Mouse (Mus musculus): ENCODE results near the gene Zkscan16. TPM values are rescaled to one million over a fixed set of nuclear protein-coding genes. Genes with fewer than 3 reads are reported as not detected.

The Zkscan16 gene
- total RNA-seq (2021) = not detected
- long read RNA-seq, experiment 1 = 0 reads
- long read RNA-seq, experiment 2 = 0 reads

DNA sequence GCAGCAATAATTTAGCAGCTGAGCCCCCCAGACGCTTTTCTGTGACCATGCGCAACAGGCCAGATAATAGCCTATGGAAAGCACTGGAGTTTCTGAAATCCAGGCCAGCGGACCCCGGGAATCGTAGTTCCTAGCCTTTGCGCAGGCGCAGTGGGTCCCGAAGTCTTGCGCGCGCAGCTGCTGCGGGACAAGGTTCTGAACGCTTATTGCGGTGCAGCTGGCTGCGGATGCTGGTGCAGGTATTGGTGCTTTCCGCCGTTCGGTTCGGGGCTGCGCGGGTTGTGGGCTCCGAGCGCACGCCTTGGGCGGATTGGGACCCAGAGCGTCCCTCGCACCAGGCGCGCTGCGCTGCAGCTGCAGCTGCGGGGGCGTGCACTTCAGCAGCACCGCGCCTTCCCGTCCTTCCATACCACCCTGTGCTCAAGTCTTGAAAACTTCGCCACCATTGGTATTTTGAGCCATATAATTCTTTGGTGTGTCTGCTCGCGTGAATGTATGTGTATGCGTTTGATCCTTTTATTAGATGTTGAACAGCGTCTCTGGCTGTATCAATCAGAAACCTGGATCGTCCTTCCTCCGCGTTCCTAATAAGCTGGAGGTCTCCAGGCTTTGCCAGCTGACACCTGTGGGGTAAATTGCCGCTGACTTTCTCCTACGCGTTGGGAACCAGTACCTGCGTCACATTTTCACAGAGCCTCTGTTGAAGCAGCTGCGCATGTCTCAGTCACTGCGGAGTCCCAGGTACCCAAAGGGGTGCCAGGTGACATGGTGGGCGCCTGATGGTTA is at the start of gene Zkscan16:
Zkscan16 (plus strand) TSS at position 209 of the 786 bp plus-strand sequence.
- DNase-seq = peak; percentile 24

DNA sequence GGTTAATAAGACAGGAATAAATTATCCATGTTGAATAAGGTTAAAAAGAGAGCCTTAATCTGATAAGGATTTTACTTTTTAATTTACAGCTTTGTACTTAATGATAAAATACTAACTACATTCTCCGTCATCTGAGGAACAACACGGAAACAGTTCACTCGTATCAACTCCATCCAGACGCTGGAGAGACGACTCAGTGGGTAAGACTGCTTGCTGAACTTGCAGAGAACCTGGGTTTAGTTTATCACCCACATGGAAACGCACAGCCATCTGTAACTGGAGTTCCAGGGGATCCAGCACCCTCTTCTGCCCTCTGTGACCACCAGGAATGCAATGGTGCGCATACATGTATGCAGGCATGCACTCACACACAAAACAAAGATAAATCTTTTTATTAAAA is 49.0 kb upstream of the Zkscan16 start:
- DNase-seq = no peak

DNA sequence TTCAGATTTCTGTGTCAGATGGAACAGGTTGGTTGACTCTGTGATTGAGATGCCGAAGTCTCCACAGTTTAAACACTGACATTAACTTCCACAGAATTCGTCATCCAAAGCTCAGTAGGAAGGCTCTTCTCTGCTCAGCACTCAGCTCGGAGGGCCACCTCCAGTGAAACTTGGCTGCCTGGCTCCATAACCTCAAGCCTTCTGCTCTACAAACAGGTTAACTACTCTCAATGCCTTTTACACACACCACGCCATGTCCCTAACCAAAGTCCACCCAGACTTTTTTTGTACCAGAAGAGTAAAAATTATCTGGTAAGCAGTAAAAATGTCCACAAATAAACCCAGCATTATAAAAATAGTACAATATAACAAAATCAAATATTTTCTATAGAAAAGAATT is 46.0 kb upstream of the Zkscan16 start:
- no peak for DNase-seq

DNA sequence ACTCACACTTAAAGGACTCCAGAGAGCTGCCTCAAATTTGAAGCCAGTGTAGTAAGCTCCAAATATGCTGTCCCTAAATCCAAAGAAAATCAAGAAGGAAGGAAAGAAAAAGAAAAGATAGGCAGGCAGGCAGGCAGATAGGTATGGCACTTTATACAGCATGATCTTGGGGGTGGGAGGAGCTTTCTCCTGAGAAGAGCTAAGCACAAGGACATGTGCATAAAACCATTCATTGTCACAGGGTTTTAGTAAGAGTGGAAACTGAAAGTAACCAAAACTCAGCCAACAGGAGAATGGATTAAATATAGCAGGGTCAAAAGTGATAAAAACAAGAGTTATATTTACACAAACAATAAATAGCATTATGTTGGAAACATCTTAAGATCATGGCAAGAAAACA is 45.1 kb upstream of the Zkscan16 start:
- no peak for DNase-seq

DNA sequence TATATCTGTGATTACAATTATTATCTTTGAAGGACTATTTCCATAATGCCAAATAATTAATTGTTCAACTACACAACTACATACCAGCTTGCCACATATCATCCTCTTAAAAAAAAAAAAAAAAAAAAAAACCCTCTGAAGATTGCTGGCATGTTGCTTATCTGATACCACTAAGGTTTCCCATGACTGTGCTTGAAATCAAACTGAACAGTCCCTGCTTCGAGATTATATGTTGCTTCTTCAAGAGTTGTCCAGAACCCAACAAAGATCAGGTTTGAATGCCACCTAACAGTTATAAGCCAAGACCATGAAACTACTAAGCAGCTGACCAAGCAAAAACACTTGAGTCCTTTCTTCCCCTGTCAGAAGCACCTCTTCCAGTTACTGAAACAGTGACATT is 36.0 kb upstream of the Zkscan16 start:
- DNase-seq = no peak

DNA sequence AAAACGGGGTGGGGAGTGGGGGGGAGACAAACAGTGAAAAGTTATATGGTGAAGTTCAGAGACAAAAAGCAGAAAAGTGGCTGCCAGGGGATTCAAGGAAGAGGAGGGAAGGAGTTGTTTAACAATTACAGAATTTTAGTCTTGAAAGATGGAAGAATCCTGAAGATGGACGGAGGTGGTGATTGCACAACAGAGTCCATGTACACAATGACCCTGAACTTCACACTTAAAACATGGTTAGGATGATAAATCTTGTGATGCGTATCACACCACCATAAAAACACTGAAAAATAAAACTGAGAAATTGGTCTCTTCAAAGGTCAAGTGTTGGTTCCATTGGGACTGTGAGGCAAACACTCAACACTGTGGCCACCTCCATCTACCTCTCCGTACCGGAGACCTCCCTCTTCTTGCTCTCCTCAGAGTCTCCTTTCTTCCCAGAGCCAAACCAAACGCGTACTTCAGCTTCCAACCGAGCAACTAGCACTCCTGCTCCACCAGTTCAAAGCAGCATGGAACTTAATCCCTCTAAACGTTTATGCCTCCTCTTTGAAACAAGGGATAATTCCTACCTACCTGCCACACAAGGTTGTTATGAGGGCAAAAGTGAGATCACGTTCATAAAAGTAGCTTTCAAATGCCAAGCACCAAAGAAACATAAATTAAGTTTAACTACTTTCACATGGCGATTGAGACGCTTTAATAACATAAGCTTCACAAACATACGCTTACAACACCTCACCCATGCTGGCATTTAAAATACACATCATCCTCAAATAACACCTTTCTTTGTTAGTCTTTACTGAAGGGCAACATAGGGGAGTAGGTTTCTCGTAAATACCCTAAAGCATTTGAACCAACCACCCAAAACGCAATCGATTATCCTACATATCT is 33.0 kb upstream of the Zkscan16 start:
- DNase-seq = no peak

DNA sequence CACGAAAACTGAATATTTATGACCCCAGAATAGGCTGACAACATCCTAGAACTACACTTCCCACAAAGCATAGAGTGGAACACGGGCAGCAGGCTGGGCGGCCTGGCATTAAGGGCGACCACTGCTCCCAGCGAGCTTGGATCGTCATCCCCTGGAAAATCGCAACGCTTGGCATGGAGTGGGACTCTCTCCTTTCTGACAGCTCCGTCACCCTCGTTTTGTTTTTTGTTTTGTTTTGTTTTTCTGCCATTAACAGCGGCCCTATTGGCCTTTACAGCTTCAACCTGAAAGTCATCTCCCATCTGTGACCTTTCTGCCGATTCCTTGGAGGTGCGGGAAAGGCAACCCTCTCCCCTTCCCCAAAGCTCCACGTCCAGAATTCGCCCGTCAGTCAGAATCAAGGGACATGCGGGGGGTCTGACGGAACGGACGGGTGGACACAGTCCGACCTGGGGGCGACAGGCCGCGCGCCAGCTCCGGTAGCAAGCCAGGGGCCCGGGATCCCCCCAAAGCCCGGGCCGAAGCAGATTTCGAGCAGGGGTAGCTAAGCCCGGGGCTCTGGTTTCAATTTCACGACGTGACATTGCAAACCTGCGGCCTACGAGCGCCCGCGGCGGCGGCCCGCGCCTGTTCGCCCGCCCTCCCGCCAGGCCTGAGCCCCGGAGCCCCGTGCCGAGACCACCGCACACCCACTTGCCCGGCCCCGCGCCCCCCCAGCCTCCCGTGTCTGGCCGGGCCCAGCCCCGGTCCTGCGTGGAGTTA is 32.2 kb upstream of the Zkscan16 start:
- DNase-seq = peak; percentile 70

DNA sequence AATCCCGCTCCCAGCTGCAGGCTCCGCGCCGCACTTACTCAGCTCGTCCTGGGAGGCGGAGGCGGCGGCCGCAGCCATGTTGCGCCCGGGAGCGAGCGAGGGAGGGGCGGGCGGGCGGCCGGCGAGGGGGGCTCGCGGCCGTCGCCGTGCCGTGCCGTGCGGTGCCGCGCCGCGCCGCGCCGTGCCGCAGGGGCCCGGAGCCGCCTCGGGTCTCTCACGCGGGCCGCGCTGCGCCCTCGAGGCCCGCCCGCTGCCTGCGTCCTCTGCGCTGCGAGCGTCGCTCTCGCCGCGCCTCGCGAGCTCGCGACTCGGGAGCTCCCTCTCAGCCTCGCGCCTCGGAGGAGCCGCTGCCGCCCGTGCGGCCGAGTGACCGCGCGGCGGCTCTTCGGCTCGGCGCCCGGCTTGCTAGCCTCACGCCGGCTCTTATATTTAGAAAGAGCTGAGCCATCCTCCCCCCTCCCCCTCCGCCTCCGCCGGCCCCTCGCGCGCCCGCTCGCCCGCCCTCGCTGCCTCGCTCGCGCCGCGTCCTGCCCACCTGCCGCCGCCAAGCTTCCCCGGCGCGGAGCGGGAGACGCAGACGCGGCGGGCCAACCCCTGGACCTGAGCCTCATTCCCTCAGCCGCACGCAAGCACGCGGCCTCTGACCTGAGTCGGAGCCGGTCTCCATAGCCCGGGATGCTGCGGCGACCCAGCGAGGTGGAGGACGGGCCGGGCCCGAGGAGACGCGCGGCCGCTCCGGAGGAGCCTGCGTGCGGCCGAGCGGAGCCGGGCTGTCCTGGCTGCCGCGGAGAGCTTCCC is 31.4 kb upstream of the Zkscan16 start:
- DNase-seq = peak; percentile 83

DNA sequence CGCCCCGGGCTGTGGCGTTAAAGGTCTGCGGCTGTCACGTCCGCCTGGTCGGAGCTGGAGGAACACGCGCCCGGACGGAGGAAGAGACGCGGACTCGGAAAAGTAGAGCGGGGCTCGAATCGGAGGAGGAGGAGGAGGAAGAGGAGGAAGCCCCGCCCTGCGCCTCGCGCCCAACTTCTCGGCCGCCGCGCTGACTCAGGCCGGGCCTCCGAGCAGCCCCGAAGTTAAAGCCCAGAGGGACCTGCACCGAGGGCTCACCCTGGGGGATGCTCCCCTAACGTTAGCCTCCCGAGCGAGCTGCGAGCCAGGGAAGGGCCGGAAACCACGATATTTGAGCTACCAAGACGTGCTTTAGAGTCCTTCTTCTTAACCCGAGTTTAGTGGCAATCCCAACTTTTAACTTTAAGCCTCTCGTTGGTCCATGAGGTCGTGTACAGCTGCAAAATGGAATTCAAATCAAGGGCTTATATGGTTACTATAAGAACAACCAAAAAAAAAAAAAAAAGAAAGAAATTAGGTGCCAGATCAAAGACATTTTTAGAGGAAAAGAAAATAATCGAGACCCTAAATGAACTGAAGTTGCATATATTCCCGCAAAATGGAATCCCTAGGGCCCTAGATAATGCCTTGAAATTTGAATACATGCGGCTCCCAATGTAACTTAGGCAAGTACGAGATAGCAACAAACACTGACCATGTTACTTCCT is 30.6 kb upstream of the Zkscan16 start, which contains the start of gene Ecpas:
Ecpas (minus strand) TSS at position 121 of the 707 bp plus-strand sequence.
- peak; percentile 83 for DNase-seq

DNA sequence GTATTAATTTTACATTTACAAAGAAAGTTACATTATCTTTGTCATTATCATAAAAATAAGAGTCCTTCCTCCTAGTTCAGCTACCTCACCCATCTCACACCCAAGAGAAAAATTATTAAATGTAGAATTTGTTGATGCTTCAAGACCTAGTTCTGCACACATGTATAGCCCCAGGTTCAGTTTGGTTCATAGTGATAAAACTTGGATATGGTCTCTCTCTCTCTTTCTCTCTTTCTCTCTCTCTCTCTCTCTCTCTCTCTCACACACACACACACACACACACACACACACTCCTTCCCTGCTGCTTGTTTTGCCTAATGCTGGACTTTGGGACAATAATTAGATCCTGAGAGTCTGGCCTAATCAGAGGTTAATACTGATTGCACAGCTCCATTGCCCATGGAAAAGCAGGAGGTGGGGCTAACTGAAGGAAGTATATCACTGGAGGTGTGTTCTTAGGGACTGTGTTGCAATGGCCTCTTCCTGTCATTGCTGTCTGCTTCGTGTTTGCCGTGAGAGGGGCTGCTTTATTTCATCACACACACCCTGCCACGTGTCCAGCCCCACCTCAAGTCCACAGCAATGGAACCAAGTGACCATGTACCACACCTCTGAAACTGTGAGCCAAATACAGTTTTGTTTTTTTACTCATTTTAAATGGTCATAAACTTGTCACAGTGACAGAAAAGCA is 29.9 kb upstream of the Zkscan16 start:
- DNase-seq = no peak

DNA sequence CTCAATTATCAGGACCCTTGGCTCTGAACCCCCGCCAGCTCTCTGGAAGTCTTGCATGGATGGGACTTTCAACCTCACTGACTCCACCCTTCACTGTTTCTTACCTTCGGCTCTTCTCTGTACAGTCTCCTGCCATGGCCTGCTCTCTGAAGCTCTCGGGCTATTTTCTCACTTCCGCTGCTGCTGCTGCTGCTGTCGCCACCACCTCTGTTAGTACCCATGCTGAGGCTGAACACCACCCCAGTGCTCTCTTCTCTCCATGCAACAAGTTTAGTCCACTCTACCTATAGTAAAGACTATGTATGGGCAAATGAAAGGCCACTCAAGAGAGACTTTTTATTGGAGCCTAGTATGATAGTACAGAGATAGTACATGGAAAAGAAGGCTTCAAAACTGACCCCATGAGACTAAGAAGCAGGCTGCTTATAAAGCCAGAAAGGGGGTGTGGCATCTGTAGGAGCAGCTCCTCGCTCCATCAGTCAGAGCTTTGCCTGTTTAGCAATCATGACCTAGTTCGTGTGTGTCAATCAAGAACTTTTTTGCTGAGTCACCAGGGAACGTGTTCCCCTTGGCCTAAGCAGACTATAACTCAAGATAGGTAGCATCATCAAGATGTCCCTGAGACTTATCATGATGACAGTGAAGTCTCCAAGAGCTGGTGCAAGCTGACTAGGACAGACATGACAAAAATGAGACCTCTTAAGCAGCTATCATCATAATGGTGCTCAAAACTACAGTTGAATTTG is 28.2 kb upstream of the Zkscan16 start:
- no peak for DNase-seq

DNA sequence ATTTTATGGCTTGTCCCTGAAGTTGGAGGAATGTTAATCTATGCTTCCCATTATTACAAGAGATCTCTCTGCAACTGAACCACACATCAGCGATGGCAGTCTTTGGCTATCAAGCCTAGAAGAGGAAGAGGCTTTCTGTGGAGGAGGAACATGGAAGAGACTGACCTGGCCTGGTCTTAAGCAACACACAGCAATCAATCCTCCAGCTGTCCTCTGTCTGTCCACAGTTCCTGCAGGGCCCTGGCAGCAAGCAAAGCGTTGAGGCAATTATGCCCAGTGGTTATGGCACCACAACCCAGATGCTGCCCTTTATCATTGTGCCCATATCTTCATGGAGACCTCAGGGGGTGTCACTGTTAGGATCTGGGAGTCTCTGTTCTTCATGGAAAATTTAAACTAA is 19.5 kb upstream of the Zkscan16 start:
- DNase-seq = no peak

DNA sequence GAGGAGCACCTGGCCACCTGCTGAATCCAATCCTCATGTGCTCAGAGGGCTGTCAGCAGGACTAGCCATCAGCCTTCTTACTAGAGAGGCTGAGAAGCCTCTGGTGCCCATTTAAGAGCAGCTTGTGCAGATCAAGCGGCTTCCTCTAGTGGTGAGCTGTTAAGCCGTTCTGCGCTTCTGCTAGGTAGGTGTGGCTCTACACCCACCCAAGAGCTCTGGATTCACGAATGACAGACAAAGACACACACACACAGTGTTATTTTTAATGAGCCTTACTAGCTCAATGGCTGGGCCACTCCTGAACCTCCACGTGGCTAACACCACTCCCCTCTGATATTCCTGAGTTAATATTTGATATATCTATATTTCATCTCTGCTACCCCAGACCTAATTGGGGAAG is 17.8 kb upstream of the Zkscan16 start:
- DNase-seq = no peak

DNA sequence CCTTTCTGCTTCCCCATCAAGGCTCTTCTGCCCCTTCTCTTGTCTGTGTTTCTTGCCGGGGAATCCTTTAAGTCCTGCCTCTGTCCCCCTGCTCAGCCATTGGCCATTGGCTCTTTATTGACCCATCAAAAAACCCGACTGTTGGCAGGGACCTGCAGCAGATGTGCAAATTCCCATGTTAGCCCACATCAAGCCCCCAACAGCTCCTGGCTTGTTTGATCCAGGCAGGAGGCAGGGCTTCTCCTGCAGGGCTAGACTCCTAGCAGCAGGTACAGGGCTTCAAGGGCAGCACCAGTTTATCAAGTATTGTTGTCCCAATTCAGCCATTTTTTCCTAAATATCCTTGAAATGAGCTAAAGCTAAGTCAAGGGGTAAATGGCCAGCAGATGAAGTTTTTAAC is 17.3 kb upstream of the Zkscan16 start:
- DNase-seq = no peak

DNA sequence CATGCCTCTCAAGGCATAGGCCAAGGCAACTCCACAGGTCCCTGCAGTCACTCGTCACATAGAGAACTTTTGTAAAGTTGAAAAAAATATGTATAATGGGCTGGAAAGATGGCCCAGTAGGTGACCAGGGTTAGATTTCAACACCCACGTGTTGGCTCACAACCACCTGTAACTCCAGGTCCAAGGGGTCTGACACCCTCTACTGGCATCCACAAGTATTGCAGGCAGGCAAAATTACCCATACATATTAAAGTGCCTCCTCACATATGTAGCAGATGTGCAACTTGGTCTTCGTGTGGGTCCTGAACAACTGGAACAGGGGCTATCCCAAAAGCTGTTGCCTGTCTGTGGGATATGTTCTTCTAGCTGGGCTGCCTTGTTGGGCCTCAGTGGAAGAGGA is 15.8 kb upstream of the Zkscan16 start:
- no peak for DNase-seq

DNA sequence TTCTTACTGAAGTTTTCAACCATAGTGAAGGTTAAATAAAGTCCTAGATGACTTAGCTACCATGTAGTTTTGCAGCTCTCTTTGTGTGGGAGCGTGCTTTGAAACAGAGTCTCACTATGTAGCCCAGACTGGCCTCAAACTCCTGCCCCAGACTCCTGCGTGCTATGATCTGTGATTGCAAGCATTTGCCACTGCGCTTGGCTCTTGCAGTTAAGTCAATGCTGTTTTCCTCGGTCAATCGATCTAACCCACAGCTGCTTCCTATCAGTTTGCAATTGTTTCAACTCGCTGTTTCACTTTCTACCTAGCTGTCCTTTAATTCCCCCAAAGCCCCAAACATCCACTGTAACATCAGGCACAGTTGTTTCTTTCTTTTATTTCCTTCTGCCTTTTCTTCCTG is 10.9 kb upstream of the Zkscan16 start:
- no peak for DNase-seq

DNA sequence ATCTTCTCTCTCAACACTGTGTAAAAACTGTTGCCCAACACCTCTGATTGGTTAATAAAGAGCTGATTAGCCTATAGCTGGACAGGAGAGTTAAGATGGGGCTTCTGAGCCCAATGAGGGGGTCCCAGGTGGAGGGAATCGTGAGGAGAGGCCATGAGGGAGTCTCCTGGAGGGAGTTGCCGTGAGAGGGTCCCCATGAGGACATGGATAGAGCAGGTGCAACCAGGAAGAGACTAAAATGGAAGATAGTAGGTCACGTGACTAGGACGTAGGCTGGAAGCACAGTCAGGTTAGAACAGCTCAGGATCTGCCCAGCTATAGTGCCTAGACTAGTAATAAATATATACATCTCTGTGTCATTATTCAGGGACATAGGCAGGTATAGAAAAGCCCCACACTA is 9.1 kb upstream of the Zkscan16 start:
- no peak for DNase-seq

DNA sequence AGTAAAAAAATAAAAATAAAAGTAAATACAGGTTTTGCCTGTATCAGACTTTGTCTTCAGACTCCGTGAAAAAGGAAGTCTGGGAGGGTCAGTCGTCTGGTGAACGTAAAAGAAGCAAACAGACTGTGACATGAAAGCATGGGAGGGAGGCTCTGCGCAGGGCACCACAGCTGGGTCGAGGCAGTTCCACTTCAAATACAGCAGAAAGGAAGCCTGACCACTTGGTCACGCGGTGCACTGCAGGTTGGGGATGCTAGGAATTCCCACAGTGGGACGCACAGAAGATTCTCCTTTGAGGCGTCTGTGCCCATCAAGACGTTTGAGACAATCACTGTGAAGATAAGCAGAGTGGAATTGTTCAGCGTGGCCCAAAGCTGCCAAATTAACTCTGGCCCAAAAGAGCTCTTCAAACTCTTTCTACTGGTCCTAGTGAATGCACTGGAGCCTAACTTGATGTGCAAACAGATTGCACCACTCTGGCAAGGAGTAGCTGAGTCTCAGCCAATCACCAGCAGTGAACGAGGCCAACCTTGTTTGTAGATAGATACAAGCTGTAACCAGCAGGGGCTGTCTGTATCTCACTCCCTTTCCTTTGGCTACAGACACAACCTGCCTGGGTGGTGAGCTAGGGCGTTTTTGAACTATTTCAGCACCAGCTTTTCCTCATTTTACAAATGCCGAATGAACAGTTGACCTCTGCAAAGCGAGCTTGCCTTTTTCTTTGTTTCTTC is 8.5 kb upstream of the Zkscan16 start:
- peak; percentile 69 for DNase-seq

DNA sequence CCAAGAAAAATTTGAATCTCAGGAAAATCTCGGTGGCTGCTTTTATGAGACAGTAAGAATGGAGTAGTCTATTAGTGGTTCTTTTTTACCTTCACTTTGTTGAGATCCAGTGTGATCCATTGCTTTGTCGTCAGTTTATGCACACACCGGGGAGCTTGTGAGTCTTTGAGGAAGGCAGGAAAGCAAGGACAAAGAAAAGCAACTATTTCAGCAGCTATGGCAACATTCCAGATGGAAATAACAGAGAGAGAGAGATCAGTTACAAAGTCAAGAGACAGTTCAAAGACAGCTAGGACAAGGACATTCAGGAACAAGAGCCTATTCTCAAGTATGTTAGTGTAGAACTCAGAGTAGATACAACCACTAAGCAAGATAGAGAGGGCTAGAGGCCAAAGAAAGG is 7.6 kb upstream of the Zkscan16 start:
- DNase-seq = no peak

All from gastrocnemius, postnatal 25 days (tissue).